Mouse (Mus musculus) bone marrow, adult 2 months (tissue): Measurements from ENCODE around the gene Olfm1.

Source experiments
- CTCF ChIP-seq: fragments of 200-500 bp; IDR thresholded peaks from 2 replicates; pipeline ENCODE4 v1.5.1; 2011; ENCODE audit warnings: low read length, control low read depth; ENCODE audit not compliant: control insufficient read depth, insufficient read depth
- POLR2A ChIP-seq: fragments of 200-500 bp; IDR thresholded peaks from 2 replicates; pipeline ENCODE4 v1.6.1; 2011; ENCODE audit warnings: low read depth, mild to moderate bottlenecking, control low read depth, low read length, borderline replicate concordance; ENCODE audit not compliant: control insufficient read depth

- TF ChIP-seq CTCF = no peak
- TF ChIP-seq POLR2A = no peak
Measured at GRCm38 (mm10) chr2:28173225-28174141, 19.3 kb upstream of the Olfm1 start.
